Mouse (Mus musculus) G1E (cell line): ENCODE data around the gene Ces1g.

ENCODE experiments used
- CTCF ChIP-seq: IDR thresholded peaks from 2 replicates; pipeline ENCODE4 v1.5.1; 2012; ENCODE audit warnings: low read depth, low read length, inconsistent platforms, mixed read lengths
- GATA1 ChIP-seq: IDR thresholded peaks from 2 replicates; pipeline ENCODE4 v1.6.1; 2012; ENCODE audit warnings: borderline replicate concordance, low read length, inconsistent platforms, mixed read lengths
- POLR2AphosphoS5 ChIP-seq: IDR thresholded peaks from 2 replicates; pipeline ENCODE4 v1.6.1; 2012; ENCODE audit warnings: low read depth, low read length, inconsistent platforms; ENCODE audit not compliant: insufficient replicate concordance
- TAL1 ChIP-seq: conservative IDR thresholded peaks from 2 replicates; pipeline ENCODE4 v1.6.1; 2012; ENCODE audit warnings: low read depth, low read length, inconsistent platforms, mixed read lengths

- TF ChIP-seq CTCF (no peak), GATA1 (no peak), POLR2AphosphoS5 (no peak), TAL1 (no peak)
Observed at GRCm38 (mm10) chr8:93379625-93380024, 42.5 kb upstream of the Ces1g start, which contains the start of gene Ces1h.
